Mouse (Mus musculus) liver, postnatal 0 days (tissue): ENCODE results near the gene Mxd3. TPM values are rescaled to one million over a fixed set of nuclear protein-coding genes. Genes with fewer than 3 reads are reported as not detected.

Source experiments
- ATAC-seq: fragments of 200-750 bp; cut with Nextera tagmentation; 2 replicates; pipeline ENCODE4 v1.8.0; 2017; ENCODE audit warnings: mild to moderate bottlenecking, moderate library complexity
- DNase-seq: peaks from one replicate; pipeline ENCODE4 v3.0.0-alpha.2; 2016
- H3K27ac ChIP-seq: fragments of 300-500 bp; sonication (generic); 2 replicates; pipeline ENCODE4 v1.5.1; 2014; ENCODE audit warnings: antibody characterized with exemption, moderate library complexity, mild to moderate bottlenecking, low read depth
- H3K27me3 ChIP-seq: fragments of 300-500 bp; sonication (generic); 2 replicates; pipeline ENCODE4 v1.6.1; 2014; ENCODE audit warnings: low read length, control low read depth, mixed read lengths; ENCODE audit not compliant: insufficient read depth
- H3K36me3 ChIP-seq: fragments of 300-500 bp; sonication (generic); replicated peaks from 2 replicates; pipeline ENCODE4 v1.6.1; 2014; ENCODE audit warnings: mild to moderate bottlenecking, control low read depth, low read length, moderate library complexity, mixed read lengths; ENCODE audit not compliant: insufficient read depth
- H3K4me1 ChIP-seq: fragments of 300-500 bp; sonication (generic); 2 replicates; pipeline ENCODE4 v1.6.1; 2014; ENCODE audit warnings: antibody characterized with exemption, mild to moderate bottlenecking, control low read depth; ENCODE audit not compliant: insufficient read depth
- H3K4me2 ChIP-seq: fragments of 300-500 bp; sonication (generic); 2 replicates; pipeline ENCODE4 v1.6.1; 2014; ENCODE audit warnings: low read depth, mild to moderate bottlenecking, low read length, moderate library complexity, mixed read lengths
- H3K4me3 ChIP-seq: fragments of 300-500 bp; sonication (generic); 2 replicates; pipeline ENCODE4 v1.5.1; 2014; ENCODE audit warnings: low read depth, low read length
- H3K9ac ChIP-seq: fragments of 300-500 bp; sonication (generic); replicated peaks from 2 replicates; pipeline ENCODE4 v1.6.1; 2014; ENCODE audit warnings: mild to moderate bottlenecking, moderate library complexity
- H3K9me3 ChIP-seq: fragments of 300-500 bp; sonication (generic); 2 replicates; pipeline ENCODE4 v1.6.1; 2016; ENCODE audit warnings: mild to moderate bottlenecking, control low read depth, low read length, mixed read lengths
- CTCF ChIP-seq: sonication (generic); IDR thresholded peaks from 2 replicates; pipeline ENCODE4 v1.5.1; 2016; ENCODE audit warnings: antibody characterized with exemption, low read depth
- EP300 ChIP-seq: IDR thresholded peaks from 2 replicates; pipeline ENCODE4 v1.6.1; 2016; ENCODE audit warnings: antibody characterized with exemption, low read depth, mild to moderate bottlenecking
- WGBS: fragments of 180-500 bp; shearing (Covaris S2); extraction: QIAGEN DNeasy Blood & Tissue Kit; methylation state at CpG from one replicate; pipeline ENCODE4 v1.1.7; 2014; ENCODE audit not compliant: insufficient replicate concordance; 5-methylcytosine and 5-hydroxymethylcytosine counted together
- polyA plus RNA-seq: library from polyadenylated mRNA; unstranded; fragments of >200 nt; fragmentation: Nextera tagmentation; extraction: Ambion mirVana; gene quantifications from 2 replicates; pipeline ENCODE4 v1.2.1, GENCODE M21; 2015

Mxd3 gene
- 14.0 and 15.9 TPM in 2 replicates for polyA plus RNA-seq

DNA sequence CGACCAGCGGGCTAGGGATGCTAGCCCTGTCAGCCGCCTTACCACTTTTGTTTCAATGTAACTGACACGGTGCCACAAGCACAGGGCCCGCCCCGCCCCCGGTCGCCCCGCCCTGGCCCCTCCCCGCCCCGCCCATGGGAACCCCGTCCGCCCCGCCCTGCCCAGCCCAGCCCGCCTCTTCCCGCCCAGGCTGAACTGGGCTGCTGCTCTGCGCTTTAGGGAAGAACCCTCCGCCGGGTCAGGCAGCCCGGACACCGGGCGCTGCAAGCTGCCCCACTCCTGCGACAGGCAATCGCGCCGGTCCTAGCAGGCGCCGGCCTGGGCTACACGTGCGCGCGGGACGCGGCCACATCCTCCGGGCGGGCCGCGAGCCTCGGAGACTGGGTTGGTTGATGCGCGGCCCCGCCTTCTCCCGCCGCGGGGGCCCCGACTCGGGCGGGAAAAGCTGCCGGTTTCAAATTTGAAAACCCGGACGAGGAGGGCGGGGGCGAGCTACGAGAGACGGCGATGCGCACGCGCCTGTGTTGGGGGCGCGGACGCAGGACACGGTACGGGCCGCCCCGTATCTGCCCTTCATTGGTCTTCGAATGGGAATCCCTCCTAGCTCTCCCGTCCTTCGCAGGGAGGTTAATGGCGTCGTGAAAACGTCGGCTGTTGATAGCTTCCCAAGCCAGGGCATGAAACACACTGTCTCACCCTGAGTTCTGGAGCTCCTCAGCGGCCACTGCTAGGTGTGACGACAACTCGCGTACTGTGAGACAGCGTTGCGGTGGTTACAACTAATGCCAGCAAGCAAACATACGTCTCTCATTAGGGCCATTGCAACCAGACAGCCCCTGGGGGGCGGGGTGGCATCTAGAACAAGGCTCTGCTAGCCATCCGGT lies at the start of gene Mxd3:
Mxd3 (minus strand) TSS at position 141 of the 884 bp plus-strand sequence.
- H3K9me3 ChIP-seq: no peaks in the 10 kb centered on the region
- peaks cover 30% of the 10 kb centered on the region for H3K4me1 ChIP-seq
- H3K27me3 ChIP-seq: no peaks in the 10 kb centered on the region
- H3K9ac ChIP-seq: peak within 1 kb of the TSS; percentile 87
- H3K27ac ChIP-seq: peak within 1 kb of the TSS; percentile 87
- H3K4me2 ChIP-seq: peak within 1 kb of the TSS; percentile 94
- H3K36me3 ChIP-seq: peaks cover 20% of the 10 kb centered on the region
- DNase-seq (peak; percentile 94), ATAC-seq (peak; percentile 88)
- 4% methylated on average over 73 of the region's 82 CpGs for WGBS
- TF ChIP-seq EP300 (no peak), CTCF (no peak)
- peak within 1 kb of the TSS; percentile 77 for H3K4me3 ChIP-seq

DNA sequence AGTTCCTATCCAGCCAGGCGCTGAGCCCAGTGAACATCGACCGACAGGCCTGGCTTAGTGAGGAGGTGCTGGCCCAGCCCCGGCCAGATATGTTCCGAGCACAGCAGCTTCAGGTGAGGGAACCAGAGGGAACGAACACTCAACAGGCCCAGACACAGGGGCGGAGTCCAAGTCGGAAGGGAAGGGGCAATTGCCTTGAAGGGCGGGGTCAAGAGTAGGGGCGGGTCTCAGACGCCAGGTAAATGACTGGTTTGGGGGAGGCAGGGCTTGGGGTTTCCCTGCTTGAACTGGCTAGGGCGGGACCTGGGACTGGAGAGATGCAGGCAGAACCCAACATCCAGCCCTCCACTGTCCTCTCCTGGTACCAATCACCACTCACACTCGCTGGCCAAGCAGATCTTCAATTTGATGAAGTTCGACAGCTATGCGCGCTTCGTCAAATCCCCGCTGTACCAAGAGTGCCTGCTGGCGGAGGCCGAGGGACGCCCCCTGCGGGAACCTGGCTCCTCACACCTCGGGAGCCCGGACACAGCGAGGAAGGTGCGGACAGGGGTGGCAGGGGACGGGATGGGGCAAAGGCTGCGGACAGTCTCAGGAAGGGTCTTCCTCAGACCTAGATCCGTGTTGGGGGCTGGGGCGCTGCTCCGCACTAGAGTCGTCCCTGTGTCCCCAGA lies 49.4 kb upstream of the Mxd3 start:
- peaks cover 10% of the 10 kb centered on the region for H3K4me1 ChIP-seq
- H3K9me3 ChIP-seq: no peaks in the 10 kb centered on the region
- peaks cover 4% of the 10 kb centered on the region; the same call in 1 of the 2 replicates for H3K36me3 ChIP-seq
- H3K4me3 ChIP-seq: no peak overlapping the region
- 65% methylated on average over 32 of the region's 32 CpGs for WGBS
- DNase-seq (no peak), ATAC-seq (no peak)
- H3K9ac ChIP-seq: no peak overlapping the region
- H3K4me2 ChIP-seq: no peak overlapping the region
- no peak overlapping the region for H3K27ac ChIP-seq
- TF ChIP-seq CTCF: no peak
- no peak for TF ChIP-seq EP300
- no peaks in the 10 kb centered on the region for H3K27me3 ChIP-seq

DNA sequence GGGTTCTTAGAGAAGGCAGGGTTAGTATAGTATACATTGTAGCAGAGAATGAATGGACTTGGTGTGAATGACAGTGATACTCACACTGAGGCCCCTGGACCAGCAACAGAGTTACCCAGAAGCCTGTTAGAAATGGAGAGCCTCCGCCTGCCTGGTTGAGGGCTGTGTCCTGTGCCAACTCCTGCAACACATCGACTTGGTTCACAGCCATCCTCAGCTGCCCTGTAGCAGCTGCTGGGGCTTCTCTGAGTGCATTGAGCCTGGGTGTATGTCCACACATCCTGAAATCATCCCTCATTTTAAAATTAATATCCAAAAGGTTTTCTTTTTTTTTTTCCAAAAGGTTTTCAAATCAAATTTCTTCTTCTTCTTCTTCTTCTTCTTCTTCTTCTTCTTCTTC lies 46.3 kb upstream of the Mxd3 start:
- TF ChIP-seq EP300: no peak
- no peak for TF ChIP-seq CTCF
- Histone ChIP-seq H3K27me3 (no peaks in the 10 kb centered on the region), H3K4me1 (peaks cover 30% of the 10 kb centered on the region), H3K9me3 (no peaks in the 10 kb centered on the region), H3K36me3 (no peaks in the 10 kb centered on the region; the same call in 1 of the 2 replicates), H3K4me3 (no peak overlapping the region), H3K4me2 (no peak overlapping the region), H3K9ac (no peak overlapping the region), H3K27ac (no peak overlapping the region)
- DNase-seq: no peak
- no peak for ATAC-seq
- 60% methylated on average over 2 of the region's 2 CpGs for WGBS

DNA sequence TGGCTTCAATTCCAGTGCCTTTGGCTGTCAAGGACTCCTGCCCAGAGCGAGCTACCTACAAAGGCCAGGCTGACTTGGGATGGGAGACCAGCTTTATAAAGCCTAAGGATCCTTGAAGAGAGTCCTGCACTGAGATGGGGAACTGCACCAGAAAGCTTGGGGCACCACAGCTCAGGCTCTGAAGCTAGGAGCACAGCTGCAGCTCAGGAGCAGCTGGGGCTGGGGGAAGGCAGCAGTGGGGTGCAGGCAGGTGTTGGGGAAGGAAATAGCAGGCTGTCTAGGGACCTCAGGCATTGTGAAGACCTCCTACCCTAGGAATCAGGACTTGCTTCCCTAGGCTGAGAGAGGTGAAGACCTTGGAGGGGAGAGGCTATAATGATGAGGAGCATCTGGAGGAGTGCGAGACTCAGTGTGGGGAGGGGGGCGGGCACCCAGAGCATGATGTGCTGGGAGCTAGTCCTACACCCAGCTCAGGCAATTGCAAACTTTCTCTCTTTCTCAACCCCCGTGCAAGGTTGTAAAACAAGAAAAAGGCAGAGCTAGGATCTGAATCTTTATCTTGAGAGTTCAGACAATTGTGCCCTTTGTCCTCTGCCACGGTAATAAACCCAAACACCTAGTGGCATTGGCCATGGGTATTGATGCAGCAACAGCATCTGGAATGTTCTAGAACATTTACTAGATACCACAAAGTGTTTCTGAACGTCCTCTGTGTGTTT lies 44.7 kb upstream of the Mxd3 start:
- H3K4me2 ChIP-seq: no peak overlapping the region

DNA sequence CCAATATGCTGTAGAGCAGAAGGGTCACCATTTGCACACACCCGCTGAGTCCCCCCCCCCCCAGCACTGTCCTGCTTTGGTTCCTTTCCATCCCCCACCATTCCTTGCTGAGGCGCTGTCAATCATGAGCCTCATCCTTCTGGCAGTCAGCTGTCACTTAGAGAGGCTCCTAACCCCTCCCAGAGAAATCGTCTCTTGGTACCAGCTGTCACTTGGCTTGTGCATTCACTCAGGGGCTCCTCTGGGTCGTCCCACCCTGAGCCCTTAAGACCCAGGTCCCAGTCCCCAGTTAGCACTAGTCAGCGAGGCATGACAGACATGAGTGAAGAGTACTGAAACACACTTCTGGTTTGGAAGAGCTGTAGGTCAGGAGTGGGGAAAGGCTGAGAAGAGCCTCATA lies 42.1 kb upstream of the Mxd3 start:
- no peak overlapping the region for H3K4me3 ChIP-seq
- no peaks in the 10 kb centered on the region for H3K27me3 ChIP-seq
- peak overlapping the region; percentile 86 for H3K4me2 ChIP-seq
- DNase-seq (no peak), ATAC-seq (no peak)
- H3K9me3 ChIP-seq: no peaks in the 10 kb centered on the region
- H3K27ac ChIP-seq: no peak overlapping the region
- H3K4me1 ChIP-seq: peaks cover 54% of the 10 kb centered on the region
- TF ChIP-seq EP300: no peak
- TF ChIP-seq CTCF: no peak
- H3K36me3 ChIP-seq: no peaks in the 10 kb centered on the region
- 60% methylated on average over 5 of the region's 5 CpGs for WGBS
- H3K9ac ChIP-seq: no peak overlapping the region

More for the DNA sequence above, 44.7 kb upstream of the Mxd3 start:
- H3K36me3 ChIP-seq: no peaks in the 10 kb centered on the region
- no peaks in the 10 kb centered on the region for H3K9me3 ChIP-seq
- DNase-seq (no peak), ATAC-seq (no peak)
- H3K27ac ChIP-seq: no peak overlapping the region
- peaks cover 44% of the 10 kb centered on the region for H3K4me1 ChIP-seq
- H3K27me3 ChIP-seq: no peaks in the 10 kb centered on the region
- no peak overlapping the region for H3K9ac ChIP-seq
- WGBS: 71% methylated on average over 6 of the region's 6 CpGs
- H3K4me3 ChIP-seq: no peak overlapping the region
- no peak for TF ChIP-seq EP300
- no peak for TF ChIP-seq CTCF
